Mouse (Mus musculus): ENCODE measurements around the gene Pxn.

The Pxn gene

GRCm38 (mm10) chr5:115506454-115507201, at the start of gene Pxn:
TSS of gene Pxn (plus strand) at chr5:115506676.
- in situ Hi-C loops (cut with MboI, MseI), result loop anchor here (10.0 kb wide), 1 partner anchor 1618 kb away; the partner anchor contains the start of gene Taok3

- in situ Hi-C loops (cut with MboI, MseI), result no loop called here
Measured at GRCm38 (mm10) chr5:115458918-115459317, 47.6 kb upstream of the Pxn start.

GRCm38 (mm10) chr5:115464408-115465115, 41.9 kb upstream of the Pxn start:
- in situ Hi-C loops (cut with MboI, MseI), result no loop called here

- in situ Hi-C loops (cut with MboI, MseI), result no loop called here
Measured at GRCm38 (mm10) chr5:115465642-115466420, 40.6 kb upstream of the Pxn start, which contains the start of gene Pla2g1b. TSS of gene Pla2g1b (plus strand) at chr5:115466262.

GRCm38 (mm10) chr5:115469791-115470190, 36.7 kb upstream of the Pxn start:
- in situ Hi-C loops (cut with MboI, MseI), result no loop called here

GRCm38 (mm10) chr5:115470766-115471531, 35.5 kb upstream of the Pxn start:
- in situ Hi-C loops (cut with MboI, MseI), result no loop called here

GRCm38 (mm10) chr5:115473191-115473590, 33.3 kb upstream of the Pxn start:
- in situ Hi-C loops (cut with MboI, MseI), result no loop called here

- in situ Hi-C loops (cut with MboI, MseI), result no loop called here
Measured at GRCm38 (mm10) chr5:115474174-115474828, 32.2 kb upstream of the Pxn start.

GRCm38 (mm10) chr5:115475337-115476106, 31.0 kb upstream of the Pxn start:
- in situ Hi-C loops (cut with MboI, MseI), result no loop called here

- in situ Hi-C loops (cut with MboI, MseI), result no loop called here
Measured at GRCm38 (mm10) chr5:115476107-115476727, 30.3 kb upstream of the Pxn start.

GRCm38 (mm10) chr5:115479561-115479960, 26.9 kb upstream of the Pxn start:
- in situ Hi-C loops (cut with MboI, MseI), result no loop called here

- in situ Hi-C loops (cut with MboI, MseI), result no loop called here
Measured at GRCm38 (mm10) chr5:115480101-115480500, 26.4 kb upstream of the Pxn start.

- in situ Hi-C loops (cut with MboI, MseI), result no loop called here
Measured at GRCm38 (mm10) chr5:115482390-115483265, 23.8 kb upstream of the Pxn start.

GRCm38 (mm10) chr5:115483385-115483784, 23.1 kb upstream of the Pxn start:
- in situ Hi-C loops (cut with MboI, MseI), result no loop called here

GRCm38 (mm10) chr5:115483947-115484920, 22.2 kb upstream of the Pxn start, which contains the start of gene Sirt4:
TSS of gene Sirt4 (minus strand) at chr5:115484725.
- in situ Hi-C loops (cut with MboI, MseI), result no loop called here

- in situ Hi-C loops (cut with MboI, MseI), result no loop called here
Measured at GRCm38 (mm10) chr5:115484996-115485395, 21.5 kb upstream of the Pxn start.

GRCm38 (mm10) chr5:115485489-115486205, 20.8 kb upstream of the Pxn start:
- in situ Hi-C loops (cut with MboI, MseI), result no loop called here

All from T-helper 1 cell (primary cell).